Mouse (Mus musculus) frontal cortex, postnatal 36 days (tissue): ENCODE results near the gene Ltbr.
"Not testable (repeated sequence)": the region's sequence is repeated elsewhere in the genome, so short reads cannot be mapped to it uniquely, and the experiment has no call there.

Experiments
- DNase-seq, 2 experiments: peaks; one replicate each; pipeline ENCODE4 v3.0.0; 2022; ENCODE audit warnings: low spot score in 2 of 2

Gene Ltbr

DNA sequence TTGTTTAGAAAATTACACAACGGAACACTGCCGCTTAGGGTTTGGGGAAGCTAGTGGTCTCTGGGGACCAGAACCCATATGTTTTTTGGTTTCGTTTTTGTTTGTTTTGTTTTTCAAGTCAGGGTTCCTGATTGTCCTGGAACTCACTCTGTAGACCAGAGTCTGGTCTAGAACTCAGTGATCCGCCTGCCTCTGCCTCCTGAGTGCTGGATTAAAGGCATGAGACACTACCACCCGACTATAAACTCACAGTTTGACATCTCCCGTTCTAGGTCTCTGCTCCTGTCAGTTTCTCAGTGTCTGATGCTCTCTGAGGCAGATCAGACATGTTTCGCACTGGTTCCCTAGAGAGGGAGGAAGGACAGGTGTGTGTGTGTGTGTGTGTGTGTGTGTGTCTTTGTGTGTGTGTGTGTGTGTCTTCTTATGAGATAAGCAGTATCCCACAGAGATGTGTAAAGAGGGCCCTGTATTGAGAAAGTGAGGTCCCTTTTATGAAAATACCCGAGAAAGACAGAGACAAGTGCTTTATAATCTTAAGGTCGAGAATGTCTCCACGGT is 41.4 kb downstream of the Ltbr start:
- DNase-seq: no peak

DNA sequence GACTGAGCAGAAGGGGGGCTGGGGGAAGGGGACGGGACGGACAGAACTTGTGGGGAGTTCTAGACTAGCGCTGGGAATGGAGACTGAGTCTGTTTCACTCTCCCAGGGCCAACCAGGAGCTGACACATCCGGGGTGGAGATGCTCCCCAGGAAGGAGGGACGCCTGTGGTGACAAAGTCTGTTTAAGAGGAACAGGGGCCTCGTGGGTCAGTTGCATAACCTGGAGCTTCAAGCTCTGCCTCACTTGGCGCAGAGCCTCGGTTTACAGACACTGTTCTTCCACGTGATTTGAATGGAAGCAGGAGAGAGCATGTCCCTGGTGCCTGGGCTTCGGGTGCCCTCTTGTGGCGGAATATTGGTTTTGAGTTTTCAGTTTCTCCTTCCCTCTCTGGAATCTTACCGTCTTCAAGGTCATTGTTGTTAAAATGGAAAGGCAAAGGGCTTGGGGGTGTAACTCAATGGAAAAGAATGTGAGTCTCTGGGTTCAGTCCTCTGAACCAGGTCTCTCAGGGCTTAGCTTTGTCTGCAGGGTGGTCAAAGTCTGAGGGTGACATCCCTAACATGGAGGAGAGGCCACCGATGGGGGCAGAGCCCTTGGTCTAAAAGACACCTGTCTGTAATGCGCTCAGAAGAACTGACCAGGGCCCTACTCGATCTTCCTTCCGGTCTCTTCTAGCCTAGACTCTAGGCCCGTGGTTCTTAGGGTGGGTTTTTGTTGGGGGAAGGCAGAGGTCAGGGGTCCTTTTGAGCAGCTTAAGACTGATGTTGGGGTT is 42.0 kb downstream of the Ltbr start:
- peak; percentile 91 to 95 for DNase-seq

DNA sequence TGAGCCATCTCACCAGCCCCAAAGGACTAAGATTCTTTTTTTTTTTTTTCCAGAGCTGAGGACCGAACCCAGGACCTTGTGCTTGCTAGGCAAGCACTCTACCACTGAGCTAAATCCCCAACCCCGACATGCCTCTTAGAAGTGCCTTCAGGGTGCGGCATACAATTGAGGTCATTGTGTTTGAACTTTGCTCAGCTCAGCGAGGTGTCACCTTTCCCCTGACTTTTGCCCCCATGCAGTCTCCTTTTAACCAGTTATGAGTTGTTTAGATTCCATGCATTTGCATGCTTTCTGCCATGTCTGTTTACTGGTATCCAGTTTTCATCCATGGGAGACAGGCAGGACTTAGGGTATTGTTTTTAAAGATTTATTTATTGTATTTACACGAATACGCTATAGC is 44.9 kb downstream of the Ltbr start:
- DNase-seq: no peak

DNA sequence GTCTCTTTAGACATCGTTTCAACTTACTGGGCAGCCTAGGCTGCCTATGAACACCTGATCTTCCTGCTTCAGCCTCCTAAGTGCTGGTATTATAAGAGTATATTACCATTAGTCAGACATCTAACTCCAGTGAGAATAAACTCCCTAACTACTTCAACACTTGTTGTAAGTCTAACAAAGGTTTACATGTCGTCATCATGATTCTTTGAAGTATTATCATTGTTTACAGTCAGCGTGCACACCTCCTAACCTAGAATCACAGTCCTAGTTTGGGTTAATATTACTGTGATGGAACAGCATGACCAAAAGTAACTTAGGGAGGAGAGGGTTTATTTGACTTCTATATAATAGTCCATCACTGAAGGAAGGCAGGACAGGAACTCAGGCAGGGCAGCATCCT is 46.2 kb downstream of the Ltbr start:
- DNase-seq: no peak

DNA sequence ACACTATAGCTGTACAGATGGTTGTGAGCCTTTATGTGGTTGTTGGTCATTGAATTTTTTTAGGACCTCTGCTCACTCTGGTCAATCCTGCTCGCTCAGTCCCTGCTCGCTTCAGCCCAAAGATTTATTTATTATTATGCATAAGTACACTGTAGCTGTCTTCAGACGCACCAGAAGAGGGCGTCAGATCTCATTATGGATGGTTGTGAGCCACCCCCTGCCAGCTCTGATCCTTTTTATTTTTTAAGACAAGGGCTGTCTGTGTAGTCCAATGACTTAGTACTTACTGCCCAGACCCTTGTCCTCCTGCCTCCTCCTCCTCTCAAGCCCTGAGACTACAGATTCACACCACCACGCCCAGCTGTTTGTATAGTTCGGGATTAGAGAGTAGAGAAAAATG is 47.1 kb downstream of the Ltbr start:
- DNase-seq: not testable (repeated sequence)

DNA sequence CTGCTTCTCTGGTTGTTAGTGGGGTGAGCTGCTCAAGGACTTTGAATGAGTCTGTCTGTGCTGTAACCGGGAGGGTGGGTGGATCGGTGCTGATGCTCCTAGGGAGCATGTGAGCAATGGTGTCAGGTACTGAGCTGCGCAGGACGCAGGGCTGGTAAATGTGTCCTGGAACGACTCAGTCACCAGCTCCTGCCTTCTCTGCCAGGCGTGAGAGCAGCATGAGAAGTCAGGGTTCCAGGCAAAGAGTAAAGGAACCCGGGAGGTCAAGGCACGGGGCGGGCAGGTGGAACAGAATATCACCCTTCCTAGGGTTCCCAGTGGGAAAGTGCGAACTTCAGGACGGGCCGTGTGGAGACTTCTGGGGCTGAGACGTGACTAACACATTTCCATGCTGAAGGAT is 47.6 kb downstream of the Ltbr start:
- no peak for DNase-seq

DNA sequence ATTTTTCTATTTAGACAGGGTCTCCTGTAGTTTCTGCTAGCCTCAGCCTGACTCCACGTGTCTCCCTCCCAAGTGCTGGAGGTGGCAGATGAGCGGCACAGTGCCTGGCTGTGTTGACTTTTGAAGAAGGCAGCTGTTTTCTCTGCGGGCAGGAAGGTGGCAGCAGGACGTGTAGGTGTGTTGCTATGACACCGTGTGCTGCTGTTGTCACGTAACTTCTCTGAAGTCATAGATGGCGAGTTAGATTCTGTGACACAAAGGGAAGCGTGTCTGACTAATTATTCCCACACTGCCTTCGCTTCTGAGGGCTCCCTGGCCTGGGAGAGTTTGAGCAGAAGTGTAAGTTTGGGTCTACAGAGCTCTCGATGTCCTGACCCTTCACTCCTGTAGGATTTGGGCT is 48.4 kb downstream of the Ltbr start:
- peak; percentile 31 to 53 for DNase-seq

DNA sequence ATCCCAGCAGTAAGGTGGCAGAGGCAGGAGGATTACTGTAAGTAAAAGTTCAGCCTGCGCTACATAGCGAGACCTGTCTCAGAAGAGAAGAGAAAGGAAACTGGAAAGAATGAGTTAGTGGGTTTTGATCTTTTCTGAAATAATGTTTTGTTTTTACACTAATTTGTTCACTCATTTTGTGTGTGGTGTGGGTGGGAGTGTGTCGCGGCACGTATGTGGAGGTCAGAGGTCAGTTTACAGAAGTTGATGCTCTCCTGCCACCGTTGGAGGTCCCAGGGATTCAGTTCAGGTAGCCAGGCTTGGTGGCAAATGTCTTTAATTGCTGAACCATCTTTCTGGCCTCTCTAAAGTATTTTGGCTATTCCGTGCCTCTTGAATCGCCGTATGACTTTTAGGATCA is 49.5 kb downstream of the Ltbr start:
- DNase-seq: no peak

DNA sequence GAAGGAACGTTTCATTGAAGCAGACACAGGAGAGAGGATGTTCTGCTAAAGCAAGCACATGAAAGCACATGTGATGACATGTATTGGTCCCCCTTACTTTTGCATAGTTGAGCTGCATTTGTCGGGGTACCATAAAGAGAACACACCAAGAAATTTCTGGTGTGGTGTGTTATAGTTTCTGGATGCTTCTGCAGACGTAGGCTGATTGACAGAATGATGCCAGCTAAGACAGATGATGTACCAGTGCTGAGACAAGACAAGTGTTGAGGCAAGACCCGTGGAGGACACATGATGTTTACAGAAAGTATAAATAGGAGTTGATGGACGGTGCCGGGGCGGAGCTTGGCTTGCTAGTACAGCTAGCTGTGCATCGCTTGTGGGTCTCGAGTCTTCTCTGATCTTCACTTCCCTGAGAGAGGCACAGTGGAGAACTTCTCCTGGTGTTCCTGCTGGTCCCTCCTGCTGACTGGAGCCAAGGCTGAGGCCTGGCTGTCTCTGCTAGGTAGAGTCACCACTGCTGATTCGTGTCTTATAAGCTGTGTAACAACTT is 53.6 kb downstream of the Ltbr start:
- no peak for DNase-seq
